Mouse (Mus musculus) brain, adult 2 months (tissue): ENCODE measurements around the gene Fbxl5.

Experiments
- DNase-seq: peaks from one replicate; pipeline ENCODE4 v3.0.0; 2011; ENCODE audit warnings: low read depth, low spot score

The Fbxl5 gene

DNA sequence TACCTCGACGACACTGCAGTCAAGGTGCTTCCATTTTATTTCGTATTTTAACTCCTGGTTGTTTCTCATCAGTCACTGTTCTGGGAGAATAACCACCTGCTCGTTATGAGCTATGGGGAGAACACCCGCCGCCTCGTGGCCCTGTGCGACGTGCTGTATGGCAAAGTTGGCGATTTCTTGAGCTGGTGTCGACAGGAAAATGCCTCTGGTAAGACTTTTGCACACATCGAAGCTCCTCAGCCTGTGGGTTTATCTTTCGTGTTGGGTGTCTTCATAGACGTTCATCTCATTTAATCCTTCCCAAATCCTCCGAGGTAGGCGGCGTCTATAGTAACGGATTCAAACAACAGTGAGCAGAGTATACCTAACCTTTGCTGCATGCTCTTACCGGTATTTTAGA lies at the start of gene Fbxl5:
Gene Fbxl5, minus strand, starts transcription at position 101 of the 400 bp plus-strand sequence.
- no peak for DNase-seq

DNA sequence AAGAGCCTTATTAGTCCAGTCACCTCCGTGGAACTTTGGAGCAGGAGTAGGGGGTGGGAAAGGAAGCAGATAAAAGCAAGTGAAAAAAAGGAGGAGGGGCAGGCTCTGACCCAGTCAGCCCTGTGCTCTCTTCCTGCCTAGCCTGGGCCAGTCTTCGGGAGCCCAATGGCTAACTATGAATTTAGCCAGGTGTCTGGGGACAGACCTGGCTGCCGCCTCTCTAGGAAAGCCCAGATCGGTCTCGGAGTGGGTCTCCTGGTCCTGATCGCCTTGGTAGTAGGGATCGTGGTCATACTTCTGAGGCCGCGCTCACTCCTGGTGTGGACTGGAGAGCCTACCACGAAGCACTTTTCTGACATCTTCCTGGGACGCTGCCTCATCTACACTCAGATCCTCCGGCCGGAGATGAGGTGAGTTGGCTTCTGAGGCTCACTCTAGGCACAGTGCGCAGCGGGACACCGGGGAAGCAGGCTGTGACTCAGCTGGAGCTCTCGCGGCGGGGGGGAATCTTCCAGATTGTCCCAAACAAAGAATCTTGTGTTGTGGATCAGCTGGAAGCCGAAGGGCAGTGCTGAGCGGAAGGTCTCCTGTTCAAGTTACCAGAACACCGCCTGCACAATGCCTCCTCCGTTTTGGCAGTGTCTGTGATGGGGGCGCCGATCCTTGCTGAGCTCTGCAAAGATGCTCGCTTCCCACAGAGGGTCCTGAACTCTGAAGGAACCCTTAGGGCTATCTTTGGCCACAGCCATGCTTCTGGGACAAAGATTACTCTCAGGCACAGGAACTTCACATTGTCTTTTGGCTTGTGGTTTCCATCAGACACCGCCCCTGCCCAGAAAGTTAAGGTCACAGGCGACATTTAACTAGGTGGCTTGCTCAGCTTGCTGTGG lies 47.5 kb upstream of the Fbxl5 start:
- DNase-seq = peak; percentile 37

DNA sequence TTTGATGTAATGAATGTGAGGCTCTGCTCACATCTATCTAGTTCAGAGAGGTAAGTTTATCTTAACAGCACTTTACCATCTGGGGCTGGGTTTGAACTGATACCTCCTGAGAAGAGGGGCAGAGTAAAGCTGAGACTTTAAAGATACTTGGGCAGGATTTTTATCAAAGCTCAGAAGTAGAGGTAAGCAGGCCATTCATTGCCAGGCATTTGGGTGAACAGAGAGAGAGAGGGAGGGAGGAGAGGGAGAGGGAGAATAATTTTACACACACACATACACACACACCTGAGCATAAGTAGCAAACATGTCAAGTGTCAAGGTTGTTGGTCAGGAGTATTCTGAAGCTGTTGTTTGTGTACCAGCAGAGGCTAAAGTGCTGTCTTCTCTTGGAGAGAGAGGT lies 46.8 kb upstream of the Fbxl5 start, which contains the start of gene Cd38:
Gene Cd38, plus strand, starts transcription at position 301 of the 400 bp plus-strand sequence.
- DNase-seq = no peak

DNA sequence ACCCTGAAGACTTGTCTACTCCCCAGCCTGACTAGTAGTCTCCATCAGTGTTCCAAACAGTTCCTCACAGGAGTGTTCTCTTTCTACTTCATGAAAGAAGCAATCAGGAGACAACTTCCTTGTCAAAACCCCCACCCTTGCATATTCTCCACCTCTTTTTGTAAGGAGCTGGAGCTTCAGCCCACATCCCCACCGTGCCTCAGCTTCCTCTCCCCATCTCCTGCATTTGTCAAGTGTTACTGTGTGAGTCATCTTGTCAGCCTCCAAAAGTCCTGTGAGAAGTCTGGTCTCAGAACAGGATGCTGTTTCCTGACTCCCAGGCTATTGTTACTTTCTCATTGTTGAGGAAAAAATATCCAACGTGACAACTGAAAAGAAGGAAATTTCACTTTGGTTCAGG lies 43.9 kb upstream of the Fbxl5 start:
- peak; percentile 74 for DNase-seq

DNA sequence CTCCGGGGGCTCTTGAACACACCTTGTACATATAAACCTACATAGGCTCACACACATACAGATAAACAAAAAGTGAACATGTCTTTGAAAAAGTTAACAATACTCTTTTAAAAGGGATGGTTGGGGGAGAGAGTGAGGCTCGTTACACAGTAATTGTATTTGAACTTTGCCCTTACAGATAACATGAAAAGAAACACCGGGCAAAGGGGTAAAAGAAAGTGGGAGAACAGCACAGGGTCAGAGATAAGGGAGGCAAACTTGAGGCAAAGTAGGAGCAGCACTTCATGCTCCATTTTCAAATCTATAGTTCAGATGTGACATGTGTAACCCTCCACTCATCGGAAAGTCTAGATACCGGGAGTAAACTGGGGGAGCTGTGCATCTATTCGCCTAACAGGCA lies 42.2 kb upstream of the Fbxl5 start:
- no peak for DNase-seq

DNA sequence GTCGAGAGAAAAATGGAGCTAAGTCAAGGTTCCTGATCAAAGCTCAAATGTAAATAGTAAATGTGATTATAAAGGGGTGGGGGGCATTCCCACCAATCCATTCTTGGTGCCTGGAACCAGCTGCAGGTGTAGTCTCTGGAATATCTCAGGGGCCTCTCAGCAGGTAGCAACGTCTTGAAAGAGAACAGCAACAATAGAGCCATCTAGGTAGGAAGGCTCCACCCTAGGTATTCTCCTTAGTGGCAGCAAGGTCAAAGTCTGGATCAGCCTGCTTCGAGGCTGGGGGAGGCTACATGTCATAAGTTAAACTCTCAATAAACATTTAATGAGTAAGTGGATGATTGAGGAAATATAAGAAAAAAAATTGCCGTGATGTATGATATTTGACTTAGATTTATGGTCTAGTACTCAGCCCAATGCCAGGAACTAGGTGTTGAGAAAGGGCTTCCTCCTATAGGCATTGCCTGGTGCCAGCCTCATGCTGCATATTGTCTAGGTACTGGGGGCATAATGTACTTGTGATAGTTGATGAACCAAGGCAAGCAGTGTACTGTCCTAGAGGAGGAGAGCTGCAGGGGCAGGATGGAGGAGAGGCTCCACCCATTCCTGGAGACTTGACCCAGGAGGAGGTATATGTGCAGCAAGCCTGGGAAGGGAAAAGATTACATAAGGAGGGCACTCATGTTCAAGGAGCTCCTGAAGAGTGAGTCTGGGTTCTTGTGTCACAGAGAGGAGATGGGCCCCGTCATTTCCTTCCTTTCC lies 39.4 kb upstream of the Fbxl5 start:
- no peak for DNase-seq

DNA sequence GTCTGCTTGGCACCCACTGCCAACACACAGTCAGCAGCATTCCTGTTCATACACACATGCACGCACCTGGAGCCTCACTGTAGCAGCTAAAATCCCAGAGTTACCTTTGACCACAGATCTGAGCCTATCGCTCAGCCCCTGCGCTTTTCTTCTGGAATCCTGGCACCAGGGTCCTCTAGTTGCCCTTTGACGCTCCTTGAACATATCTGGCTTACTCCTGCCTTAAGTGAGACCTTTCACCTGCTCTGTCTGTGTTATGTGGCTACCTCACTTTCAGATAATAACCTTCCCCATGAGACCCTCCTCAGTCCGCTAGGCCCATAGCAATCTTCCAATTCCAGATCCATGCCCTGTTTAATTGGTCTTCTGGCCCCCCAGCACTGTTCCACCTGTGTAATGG lies 38.7 kb upstream of the Fbxl5 start:
- DNase-seq = no peak

DNA sequence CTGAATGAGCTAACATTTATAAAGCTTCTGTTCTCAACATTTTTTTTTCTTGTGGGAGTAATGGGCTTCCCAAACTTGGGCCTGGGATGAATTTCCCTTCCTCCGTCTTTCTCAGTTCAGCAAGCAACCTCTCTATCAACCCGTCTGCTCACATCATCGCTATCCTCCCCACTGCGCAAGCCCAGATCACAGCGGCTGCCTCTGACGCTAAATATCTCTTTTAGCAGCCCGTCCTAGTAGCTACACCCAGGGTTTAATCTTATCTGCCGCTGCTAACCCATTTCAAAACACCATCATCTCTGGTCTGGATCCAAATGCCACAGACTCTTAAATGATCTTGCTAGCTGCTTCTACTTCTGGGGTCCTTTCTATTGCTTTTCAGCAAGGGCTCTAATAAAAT lies 38.2 kb upstream of the Fbxl5 start:
- no peak for DNase-seq

DNA sequence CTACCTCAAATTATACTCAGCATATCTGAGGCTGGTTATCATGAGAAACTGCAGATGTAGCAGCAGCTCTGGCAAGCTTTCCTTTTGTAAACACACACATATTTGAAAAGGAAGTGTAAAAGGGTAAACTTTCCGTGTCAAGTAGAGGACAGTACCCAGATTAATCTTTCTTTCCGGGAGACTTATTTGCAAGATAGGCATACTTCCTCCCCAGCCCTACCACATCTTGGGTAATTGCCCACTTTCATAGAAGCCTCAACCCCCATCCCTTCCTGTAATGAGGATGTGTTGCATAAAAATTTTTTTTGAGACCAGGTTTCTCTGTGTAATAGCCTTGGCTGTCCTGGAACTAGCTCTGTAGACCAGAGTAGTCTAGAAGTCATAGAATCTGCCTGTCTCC lies 34.3 kb upstream of the Fbxl5 start:
- no peak for DNase-seq

DNA sequence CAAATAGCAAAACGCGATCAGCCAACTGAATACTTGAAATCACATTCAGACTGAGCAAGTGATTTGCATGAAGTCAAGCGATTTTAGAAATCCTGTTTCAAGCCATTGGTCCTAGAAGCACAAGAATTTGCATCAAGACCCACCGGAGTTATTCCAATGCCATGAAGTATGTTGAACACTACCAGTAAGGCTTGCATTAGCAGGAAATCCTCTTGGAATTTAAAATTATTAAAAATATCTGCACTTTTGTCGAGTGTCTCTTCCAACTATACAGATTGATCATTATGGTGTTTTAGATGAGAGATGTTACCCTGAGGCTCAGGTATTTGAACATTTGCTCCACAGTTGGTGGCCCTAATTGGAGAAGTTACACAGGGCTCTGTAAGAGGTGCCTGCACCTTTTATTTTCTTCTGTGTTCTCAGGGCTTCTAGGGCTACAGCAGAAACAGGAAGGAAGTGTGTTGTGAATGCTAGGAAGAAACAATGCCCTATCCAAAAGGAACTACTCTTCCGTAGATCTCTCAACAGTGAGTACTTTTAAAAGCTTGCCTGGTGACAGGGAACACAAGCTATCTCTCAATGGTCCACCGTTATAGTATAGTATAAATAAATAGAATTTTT lies 32.5 kb upstream of the Fbxl5 start:
- no peak for DNase-seq

DNA sequence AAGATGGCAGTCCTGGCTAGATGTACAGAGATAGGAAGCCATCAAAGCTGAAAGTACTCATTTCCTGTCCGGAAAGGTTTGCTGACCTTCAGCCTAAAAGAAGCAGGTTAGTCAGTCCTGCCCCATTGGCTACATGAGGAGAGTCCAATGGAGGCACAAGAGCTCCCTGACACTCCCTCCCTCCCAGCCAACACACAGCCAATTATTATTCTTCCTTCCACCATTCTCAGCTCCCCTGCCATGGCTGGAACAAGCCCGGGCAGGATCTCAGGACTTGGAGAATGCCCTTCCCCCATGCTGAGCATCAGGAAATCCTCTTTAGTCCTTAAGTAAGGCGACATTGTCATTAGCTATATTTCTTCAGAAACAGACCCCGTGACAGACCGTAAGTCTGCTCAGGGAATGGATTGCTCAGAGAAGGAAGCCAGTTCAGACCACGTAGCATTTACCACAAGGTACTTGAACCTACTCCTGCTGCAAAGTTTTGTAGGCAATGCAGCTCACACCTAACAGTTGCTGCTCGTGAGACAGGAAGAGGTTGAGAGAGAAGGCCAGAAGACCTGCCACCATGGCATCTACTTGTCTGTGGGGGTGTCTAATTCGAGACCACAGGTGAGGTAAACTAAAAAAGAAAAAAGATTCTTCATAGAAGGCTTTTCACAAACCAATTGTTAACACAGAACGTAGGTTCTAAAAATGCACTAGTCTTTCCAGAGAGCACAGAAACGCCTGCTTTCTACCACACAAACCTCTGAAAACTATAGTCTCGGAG lies 31.8 kb upstream of the Fbxl5 start:
- DNase-seq = no peak

DNA sequence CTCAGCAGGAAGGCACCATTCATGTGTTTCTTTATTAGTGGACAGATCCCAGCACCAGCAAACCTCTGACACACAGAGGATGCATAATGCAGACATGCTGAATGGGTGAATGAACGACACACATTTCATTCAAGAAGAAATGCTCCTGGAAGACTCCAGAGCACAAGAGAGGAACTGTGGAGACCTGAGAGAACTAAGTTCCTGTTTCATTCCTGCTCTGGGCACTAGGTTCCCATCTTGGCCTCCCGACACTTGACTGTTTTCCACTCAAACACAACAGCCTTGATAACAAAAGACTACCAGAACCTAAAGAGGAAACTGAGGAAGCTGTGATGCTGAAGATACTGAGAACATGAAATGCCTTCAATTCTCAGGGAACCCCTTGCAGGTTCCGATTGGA lies 26.8 kb upstream of the Fbxl5 start:
- DNase-seq = no peak

DNA sequence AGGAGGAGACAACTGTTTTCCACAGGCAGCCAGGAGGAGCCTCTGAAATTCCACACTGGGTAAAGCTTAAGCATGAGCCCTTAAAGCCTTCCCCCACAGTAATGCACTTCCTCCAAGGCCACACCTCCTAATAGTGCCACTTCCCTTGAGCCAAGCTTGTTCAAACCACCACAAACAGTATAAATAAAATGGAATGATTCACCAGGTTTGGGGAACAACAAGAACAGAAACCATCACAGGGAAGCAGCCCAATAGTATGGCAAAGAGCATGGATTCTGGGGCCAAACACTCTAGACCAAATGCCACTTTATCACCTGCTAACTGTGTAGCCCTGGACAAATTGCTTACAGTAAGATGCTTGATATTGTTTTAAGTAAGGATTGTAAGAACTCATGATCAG lies 26.1 kb upstream of the Fbxl5 start:
- DNase-seq = no peak

DNA sequence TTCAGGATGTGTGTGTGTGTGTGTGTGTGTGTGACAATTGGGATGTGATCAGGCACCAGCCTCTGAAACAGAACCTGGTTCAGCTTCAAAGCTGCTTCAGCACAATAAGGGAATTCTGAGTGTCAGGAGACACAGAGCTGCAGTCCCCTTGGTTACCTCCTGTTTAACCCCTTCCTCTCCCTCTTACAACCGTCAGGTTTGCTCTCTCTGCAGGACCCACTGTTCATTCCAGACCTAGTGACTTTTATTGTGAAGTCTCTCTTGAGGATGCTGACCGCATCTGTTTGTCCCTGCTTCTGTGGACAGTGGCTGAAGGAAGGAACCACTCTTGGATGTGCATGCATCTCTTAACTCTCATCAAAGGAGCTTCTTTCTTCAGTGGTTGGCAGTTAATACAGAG lies 24.8 kb upstream of the Fbxl5 start:
- DNase-seq = no peak

DNA sequence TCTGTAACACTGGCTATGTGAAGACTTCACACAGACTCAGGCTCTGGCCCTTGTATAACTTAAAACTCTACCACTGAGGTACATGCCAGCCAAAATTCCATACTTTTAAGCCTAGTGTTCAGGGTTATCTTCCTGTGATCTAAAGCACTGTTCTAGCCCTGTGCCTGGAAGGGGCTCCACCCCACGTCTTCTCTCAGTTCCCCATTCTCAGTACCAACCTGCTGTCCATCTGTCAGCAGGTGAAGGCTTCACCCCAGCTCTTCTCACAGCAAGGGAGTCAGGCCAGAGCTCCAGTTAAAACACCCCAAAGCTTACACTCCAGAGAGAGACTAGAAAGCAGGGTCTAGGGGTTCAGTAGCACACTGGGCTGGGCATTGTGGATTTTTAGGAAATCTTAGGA lies 24.2 kb upstream of the Fbxl5 start:
- DNase-seq = no peak

DNA sequence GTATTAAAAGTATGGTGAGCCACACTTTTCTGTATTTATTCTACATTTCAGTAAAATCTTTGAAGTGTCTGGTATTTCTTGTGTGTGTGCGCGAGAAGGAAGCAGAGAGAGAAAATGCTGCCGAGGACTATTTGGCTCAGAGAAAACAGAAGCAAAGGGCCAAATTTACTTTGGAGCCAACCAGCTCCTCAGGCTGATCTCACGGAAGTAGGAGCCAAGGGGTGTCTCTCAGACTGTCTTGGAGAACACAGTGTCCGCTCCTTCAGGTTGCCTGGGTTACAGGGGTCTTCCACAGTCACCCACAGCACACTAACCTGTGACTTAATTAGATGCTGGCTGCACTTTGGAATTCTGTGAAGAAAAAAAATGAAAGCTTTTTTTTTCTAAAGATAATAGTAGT lies 23.6 kb upstream of the Fbxl5 start:
- no peak for DNase-seq

DNA sequence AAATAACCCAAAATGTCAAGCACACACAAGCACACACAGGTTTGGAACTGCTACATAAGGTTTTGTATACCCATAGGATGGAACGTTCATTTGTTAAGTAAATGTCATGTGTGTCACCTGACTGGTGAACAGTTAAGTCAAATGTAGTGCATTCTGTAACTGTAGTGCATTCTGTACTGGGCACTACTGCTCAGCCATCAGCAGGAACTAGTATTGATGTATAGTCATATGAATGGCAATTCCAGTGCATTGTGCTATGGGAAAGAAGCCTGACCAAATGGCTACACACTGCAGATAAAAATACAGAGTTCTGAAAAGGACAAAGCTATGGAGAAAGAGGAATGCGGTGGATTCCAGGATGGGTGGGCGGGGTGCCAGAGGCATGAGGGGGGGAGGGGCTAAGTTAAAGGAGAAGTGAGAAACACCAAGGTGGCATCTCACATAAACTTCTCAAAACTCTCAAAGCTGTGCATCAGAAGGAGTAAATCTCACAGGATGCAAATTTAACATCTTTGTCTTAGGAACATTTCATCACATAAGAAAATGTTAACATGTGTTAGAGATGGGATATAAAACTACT lies 21.2 kb upstream of the Fbxl5 start:
- DNase-seq = peak; percentile 11

DNA sequence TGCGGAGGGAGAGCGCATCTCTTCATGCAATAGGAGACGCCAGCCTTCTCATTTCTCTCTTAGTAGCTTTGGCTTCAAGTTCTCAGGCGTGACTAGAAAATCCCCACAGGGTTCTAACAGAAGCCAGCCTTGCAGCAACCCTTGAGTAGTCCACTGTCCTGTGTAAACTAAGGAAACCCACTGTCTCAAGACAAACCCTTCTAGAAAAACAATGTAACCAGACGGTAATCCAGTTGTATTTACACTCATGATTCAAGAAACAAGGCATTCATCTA lies 20.5 kb upstream of the Fbxl5 start:
- DNase-seq = peak; percentile 16

DNA sequence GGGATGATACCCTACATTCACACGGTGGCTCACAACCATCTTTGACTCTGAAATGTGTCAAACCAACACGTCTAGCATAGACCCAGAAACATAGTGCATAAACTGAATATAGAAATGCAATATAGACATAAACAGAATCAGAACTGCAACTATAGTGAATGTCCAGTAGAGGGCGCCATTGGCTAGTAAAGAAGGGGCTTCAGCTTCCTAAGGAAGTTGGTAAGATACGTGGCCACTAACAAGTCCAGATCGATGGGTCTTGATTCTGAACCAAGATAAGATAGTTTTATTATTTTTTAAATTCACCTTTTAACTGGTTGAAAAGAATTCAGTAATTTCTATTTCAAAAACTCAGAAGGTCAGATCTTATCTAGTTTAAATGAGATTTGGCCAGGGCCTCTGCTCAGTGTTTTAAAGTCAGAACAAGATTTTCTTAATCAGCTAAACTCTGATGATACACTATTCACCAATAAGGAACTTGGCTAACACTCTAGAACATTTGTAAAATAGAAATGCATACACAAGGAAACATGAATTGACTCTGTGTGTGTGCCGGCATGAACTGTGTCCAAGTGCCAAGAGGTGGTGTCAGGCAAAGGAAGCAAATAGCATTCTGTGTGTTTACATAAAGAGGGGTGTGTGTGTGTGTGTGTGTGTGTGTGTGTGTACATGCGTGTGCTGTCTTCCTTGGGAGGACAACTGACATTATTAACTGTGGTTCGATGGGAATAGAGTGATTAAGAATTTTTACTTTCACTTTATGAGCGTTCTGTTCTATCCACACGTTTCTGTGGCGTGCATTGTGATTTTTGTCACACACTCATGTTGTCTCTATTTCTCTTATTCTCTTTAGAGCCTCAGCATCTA lies 19.9 kb upstream of the Fbxl5 start:
- peak; percentile 83 for DNase-seq

DNA sequence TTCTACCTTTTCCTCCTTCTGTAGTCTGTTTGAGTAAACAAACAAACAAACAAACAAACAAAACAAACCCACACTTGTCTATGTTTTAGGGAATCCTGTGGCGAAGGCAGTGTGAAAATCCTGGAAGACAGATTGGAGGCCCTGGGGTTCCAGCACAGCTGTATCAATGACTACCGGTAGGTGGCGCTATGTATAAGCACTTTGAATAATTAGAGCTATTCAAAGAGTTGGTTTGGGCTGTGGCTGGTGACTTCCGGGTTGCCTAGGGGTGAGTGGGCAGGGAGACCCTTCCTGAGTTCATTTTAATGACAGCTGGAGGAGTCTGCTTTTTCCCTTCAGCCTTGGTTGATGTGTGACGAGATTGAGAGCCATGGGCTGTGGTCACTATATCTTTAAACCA lies 15.9 kb upstream of the Fbxl5 start:
- DNase-seq = peak; percentile 57

DNA sequence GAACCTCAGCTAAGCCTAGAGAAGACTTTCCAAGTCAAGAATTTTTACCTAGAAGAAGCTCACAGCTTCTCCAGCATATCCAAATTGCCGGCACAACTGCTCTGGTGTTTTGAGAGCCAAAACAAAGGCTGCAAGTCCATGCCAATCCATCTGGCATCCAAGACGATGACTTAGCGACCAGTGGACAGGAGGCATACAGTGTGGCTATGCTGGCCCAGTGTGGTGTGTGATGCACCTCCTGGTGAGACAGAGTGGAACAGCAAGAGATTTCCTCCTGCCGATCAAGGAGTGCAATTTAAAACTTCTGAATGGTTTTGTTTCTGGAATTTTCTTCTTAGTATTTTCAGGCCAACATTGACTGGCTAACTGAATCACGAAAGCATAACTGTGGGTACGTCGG lies 15.2 kb upstream of the Fbxl5 start:
- DNase-seq = peak; percentile 43
